ENCODE assay signal across 10 mouse cellular contexts in genomic region chr17:49642889-49643490, GRCm38 (mm10). TPM values are rescaled to one million over a fixed set of nuclear protein-coding genes. Genes with fewer than 3 reads are reported as not detected.
A peak's percentile ranks its signal among the peaks of the same experiment; 100 is the strongest.
DNase-seq lines count a peak whose midpoint lies in the region; ATAC-seq lines count a peak whose summit lies in the region.
"Had no signal": no experiment of that assay in that cellular context is flagged by ENCODE, and none has a peak within 500 bp of the region (broad histone marks: within the 10 kb centered on the region; RNA-seq: fewer than 3 reads in every experiment).

No protein-coding gene starts in this region.

- peak overlapping the region; percentile 54; the same call in 1 of the 2 replicates for H3K27ac ChIP-seq in forebrain, embryonic 13.5 days
- no peak overlapping the region for H3K27ac ChIP-seq in forebrain, embryonic 10.5 days
- H3K27ac ChIP-seq in neural tube, embryonic 11.5 days (ENCODE audit: low read depth, low read length), result no peak overlapping the region
- H3K27ac ChIP-seq in liver, embryonic 12.5 days, result no peak overlapping the region
- no peak overlapping the region for H3K27ac ChIP-seq in limb, embryonic 10.5 days
- H3K27ac ChIP-seq: hindbrain, embryonic 15.5 days had no signal

- H3K4me2 ChIP-seq in forebrain, embryonic 13.5 days, result no peak overlapping the region
- no peak overlapping the region for H3K4me2 ChIP-seq in neural tube, embryonic 11.5 days (ENCODE audit: low read depth)
- no peak overlapping the region for H3K4me2 ChIP-seq in liver, embryonic 12.5 days
- H3K4me2 ChIP-seq: hindbrain, embryonic 15.5 days had no signal

- no peak for DNase-seq in forebrain, embryonic 10.5 days (ENCODE audit: extremely low spot score, low spot score)
- peak; percentile 23 for DNase-seq in neural tube, embryonic 11.5 days (ENCODE audit: low spot score)
- no peak for DNase-seq in neural tube, embryonic 10.5 days (ENCODE audit: extremely low spot score, low spot score)
- peak; percentile 11 to 37 for DNase-seq in layer of hippocampus, postnatal 36 days
- peak; percentile 61 for DNase-seq in testis, postnatal 10 days (ENCODE audit: low spot score)
- no peak for DNase-seq in limb, embryonic 10.5 days (ENCODE audit: low spot score)
- DNase-seq: liver had no signal

- H3K4me3 ChIP-seq in forebrain, embryonic 13.5 days, result no peak overlapping the region
- no peak overlapping the region for H3K4me3 ChIP-seq in forebrain, embryonic 10.5 days
- no peak overlapping the region for H3K4me3 ChIP-seq in neural tube, embryonic 11.5 days (ENCODE audit: low read depth, low read length)
- H3K4me3 ChIP-seq in liver, embryonic 12.5 days, result no peak overlapping the region
- H3K4me3 ChIP-seq in limb, embryonic 10.5 days, result no peak overlapping the region
- H3K4me3 ChIP-seq: hindbrain, embryonic 15.5 days had no signal

- peaks cover 7% of the 10 kb centered on the region; the same call in 1 of the 2 replicates for H3K4me1 ChIP-seq in forebrain, embryonic 13.5 days
- H3K4me1 ChIP-seq in forebrain, embryonic 10.5 days, result peaks cover 5% of the 10 kb centered on the region
- H3K4me1 ChIP-seq in neural tube, embryonic 11.5 days (ENCODE audit: control insufficient read depth, insufficient read depth, low read length), result no peaks in the 10 kb centered on the region
- H3K4me1 ChIP-seq in liver, embryonic 12.5 days, result no peaks in the 10 kb centered on the region
- peaks cover 11% of the 10 kb centered on the region for H3K4me1 ChIP-seq in limb, embryonic 10.5 days
- H3K4me1 ChIP-seq: hindbrain, embryonic 15.5 days had no signal

- no peaks in the 10 kb centered on the region for H3K27me3 ChIP-seq in forebrain, embryonic 13.5 days
- no peaks in the 10 kb centered on the region for H3K27me3 ChIP-seq in forebrain, embryonic 10.5 days (ENCODE audit: poor library complexity, severe bottlenecking)
- H3K27me3 ChIP-seq in neural tube, embryonic 11.5 days (ENCODE audit: control insufficient read depth, insufficient read depth, low read length), result no peaks in the 10 kb centered on the region
- H3K27me3 ChIP-seq in liver, embryonic 12.5 days (replicated peaks), result no peaks in the 10 kb centered on the region
- H3K27me3 ChIP-seq in limb, embryonic 10.5 days (ENCODE audit: low read depth, poor library complexity, severe bottlenecking), result no peaks in the 10 kb centered on the region
- H3K27me3 ChIP-seq: hindbrain, embryonic 15.5 days had no signal

- peak; percentile 58 for ATAC-seq in forebrain, embryonic 13.5 days
- no peak for ATAC-seq in neural tube, embryonic 11.5 days (ENCODE audit: insufficient read depth, low FRiP score, low TSS enrichment)
- ATAC-seq in liver, embryonic 12.5 days, result no peak

- H3K36me3 ChIP-seq in forebrain, embryonic 13.5 days (ENCODE audit: poor library complexity, severe bottlenecking), result no peaks in the 10 kb centered on the region
- no peaks in the 10 kb centered on the region for H3K36me3 ChIP-seq in forebrain, embryonic 10.5 days (replicated peaks)
- no peaks in the 10 kb centered on the region for H3K36me3 ChIP-seq in neural tube, embryonic 11.5 days (ENCODE audit: control insufficient read depth, insufficient read depth, low read length)
- H3K36me3 ChIP-seq in liver, embryonic 12.5 days, result no peaks in the 10 kb centered on the region
- H3K36me3 ChIP-seq in limb, embryonic 10.5 days, result no peaks in the 10 kb centered on the region
- H3K36me3 ChIP-seq: hindbrain, embryonic 15.5 days had no signal

- no peaks in the 10 kb centered on the region for H3K9me3 ChIP-seq in forebrain, embryonic 13.5 days (replicated peaks)
- H3K9me3 ChIP-seq in forebrain, embryonic 10.5 days, result no peaks in the 10 kb centered on the region; the same call in 1 of the 2 replicates
- no peaks in the 10 kb centered on the region for H3K9me3 ChIP-seq in neural tube, embryonic 11.5 days (ENCODE audit: control insufficient read depth, low read length)
- H3K9me3 ChIP-seq in liver, embryonic 12.5 days (replicated peaks), result no peaks in the 10 kb centered on the region
- no peaks in the 10 kb centered on the region for H3K9me3 ChIP-seq in limb, embryonic 10.5 days (replicated peaks)
- H3K9me3 ChIP-seq: hindbrain, embryonic 15.5 days had no signal

- WGBS in forebrain, embryonic 13.5 days, result 66% methylated on average over 11 of the region's 11 CpGs
- 89% methylated on average over 11 of the region's 11 CpGs for WGBS in forebrain, embryonic 10.5 days
- WGBS in neural tube, embryonic 11.5 days, result 90% methylated on average over 11 of the region's 11 CpGs
- WGBS in liver, embryonic 12.5 days (ENCODE audit: insufficient replicate concordance), result 71% methylated on average over 11 of the region's 11 CpGs
- 91% methylated on average over 11 of the region's 11 CpGs for WGBS in limb, embryonic 10.5 days

- no peak overlapping the region for H3K9ac ChIP-seq in forebrain, embryonic 13.5 days
- no peak overlapping the region for H3K9ac ChIP-seq in neural tube, embryonic 11.5 days (ENCODE audit: low read length)
- no peak overlapping the region for H3K9ac ChIP-seq in liver, embryonic 12.5 days
- H3K9ac ChIP-seq: hindbrain, embryonic 15.5 days had no signal

RNA-seq across cellular contexts. Expression of gene Kif6, which starts 28.1 kb away (rescaled TPM):
- polyA plus RNA-seq in forebrain, embryonic 13.5 days (2015; fragmentation: Nextera tagmentation; extraction: Ambion mirVana), result 1.7 and 2.3 TPM in 2 replicates
- 2.6 and 2.8 TPM in 2 replicates for polyA plus RNA-seq in forebrain, embryonic 10.5 days (2016; fragmentation: Nextera tagmentation; extraction: Ambion mirVana)
- polyA plus RNA-seq in neural tube, embryonic 11.5 days (2014; fragmentation: Nextera tagmentation; extraction: Ambion mirVana), result 3.5 and 4.0 TPM in 2 replicates
- total RNA-seq in layer of hippocampus, postnatal 36 days (2021), result 1 to 10 TPM; 4.7 to 5.0 TPM
- 0.44 and 0.50 TPM in 2 replicates for polyA plus RNA-seq in liver, embryonic 12.5 days (2016; fragmentation: Nextera tagmentation; extraction: Ambion mirVana)
- 3.2 and 4.3 TPM in 2 replicates for polyA plus RNA-seq in limb, embryonic 10.5 days (2016; fragmentation: Nextera tagmentation; extraction: Ambion mirVana)

Comparison
In these comparisons a context has a peak if more than half of its experiments do, and no peak if none do; other contexts are left out.
1. DNase-seq: peak in neural tube, embryonic 11.5 days (single experiment), layer of hippocampus, postnatal 36 days (2 of 2) and testis, postnatal 10 days (single experiment); none in forebrain, embryonic 10.5 days (single experiment), neural tube, embryonic 10.5 days (single experiment) and limb, embryonic 10.5 days (single experiment).